Mouse (Mus musculus) E14TG2a.4 (cell line): ENCODE data around the gene Tmem175.

Experiments used
- CTCF ChIP-seq: conservative IDR thresholded peaks from 2 replicates; pipeline ENCODE4 v1.5.1; 2014; ENCODE audit warnings: low read length
- POU5F1 ChIP-seq: IDR thresholded peaks from 2 replicates; pipeline ENCODE4 v1.6.1; 2014; ENCODE audit warnings: low read length, borderline replicate concordance

GRCm38 (mm10) chr5:108694352-108695261 is 65.0 kb downstream of the Tmem175 start:
- no peak for TF ChIP-seq CTCF
- no peak for TF ChIP-seq POU5F1
